ENCODE assay signal across 8 mouse cellular contexts in genomic region chr9:78527301-78527761, GRCm38 (mm10). TPM values are rescaled to one million over a fixed set of nuclear protein-coding genes. Genes with fewer than 3 reads are reported as not detected.
DNase-seq lines count a peak whose midpoint lies in the region; ATAC-seq and TF ChIP-seq lines count a peak whose summit lies in the region.

No protein-coding gene starts in this region.

- under 1% methylated on average over 24 of the region's 24 CpGs for WGBS in heart, embryonic 14.5 days
- 0% methylated on average over 24 of the region's 24 CpGs for WGBS in liver, postnatal 0 days (ENCODE audit: insufficient replicate concordance)
- WGBS in neural tube, embryonic 13.5 days = 1% methylated on average over 24 of the region's 24 CpGs

- peak overlapping the region; percentile 82 for H3K27ac ChIP-seq in brown adipose tissue, adult 24 weeks (replicated peaks; ENCODE audit: low read depth, low read length)
- peak overlapping the region; percentile 81 to 90 for H3K27ac ChIP-seq in heart, embryonic 14.5 days (replicated peaks in 1 of 2; ENCODE audit: control insufficient read depth in 1 of 2, insufficient read depth in 1 of 2, low read depth in 2 of 2, low read length in 2 of 2)
- peak overlapping the region; percentile 88 for H3K27ac ChIP-seq in liver, postnatal 0 days (ENCODE audit: low read depth)
- H3K27ac ChIP-seq in neural tube, embryonic 13.5 days (replicated peaks) = peak overlapping the region; percentile 83

- peaks cover 11% of the 10 kb centered on the region for H3K4me1 ChIP-seq in brown adipose tissue, adult 24 weeks (ENCODE audit: control insufficient read depth, insufficient read depth, insufficient read length, low read length)
- H3K4me1 ChIP-seq in heart, embryonic 14.5 days (ENCODE audit: control insufficient read depth in 2 of 2, insufficient read depth in 2 of 2, low read length in 2 of 2) = peaks cover 2 to 13% of the 10 kb centered on the region in 2 experiments
- H3K4me1 ChIP-seq in liver, postnatal 0 days (ENCODE audit: insufficient read depth) = peaks cover 23% of the 10 kb centered on the region
- H3K4me1 ChIP-seq in neural tube, embryonic 13.5 days (replicated peaks) = peaks cover 4% of the 10 kb centered on the region

- peak; percentile 88 for DNase-seq in CD4-positive, CD25-positive, alpha-beta regulatory T cell, adult 2 months (ENCODE audit: low read depth, low spot score)
- peak; percentile 88 for DNase-seq in kidney, postnatal 14 days
- peak; percentile 87 for DNase-seq in liver, postnatal 0 days
- peak; percentile 77 for DNase-seq in telencephalon, adult 2 months (ENCODE audit: low read depth, low spot score)

- no peak for TF ChIP-seq EP300 in liver, postnatal 0 days (IDR thresholded peaks at IDR 0.05; ENCODE audit: low read depth)

- peak overlapping the region; percentile 75 for H3K9ac ChIP-seq in heart, embryonic 14.5 days (ENCODE audit: low read length)
- peak overlapping the region; percentile 69 for H3K9ac ChIP-seq in liver, postnatal 0 days (replicated peaks)
- H3K9ac ChIP-seq in neural tube, embryonic 13.5 days = peak overlapping the region; percentile 73

- peak overlapping the region; percentile 94 for H3K4me2 ChIP-seq in heart, embryonic 14.5 days (ENCODE audit: low read length)
- H3K4me2 ChIP-seq in liver, postnatal 0 days (ENCODE audit: low read depth, low read length) = peak overlapping the region; percentile 99
- H3K4me2 ChIP-seq in neural tube, embryonic 13.5 days = peak overlapping the region; percentile 81

- peak; percentile 83 for TF ChIP-seq CTCF in liver, postnatal 0 days (IDR thresholded peaks at IDR 0.05; ENCODE audit: low read depth)

- peak; percentile 90 for ATAC-seq in erythroid progenitor cell, adult 5-6 weeks (replicated peaks; ENCODE audit: low FRiP score, poor library complexity, severe bottlenecking)
- peak; percentile 83 for ATAC-seq in heart, embryonic 14.5 days (ENCODE audit: insufficient number of reproducible peaks, insufficient read depth, low FRiP score, low read depth)
- ATAC-seq in liver, postnatal 0 days = peak; percentile 83
- ATAC-seq in neural tube, embryonic 13.5 days (ENCODE audit: low read depth) = peak; percentile 87

- H3K4me3 ChIP-seq in brown adipose tissue, adult 24 weeks (ENCODE audit: insufficient read depth, low read depth, low read length) = peak overlapping the region; percentile 50
- H3K4me3 ChIP-seq in heart, embryonic 14.5 days (ENCODE audit: control insufficient read depth in 1 of 2, insufficient read depth in 1 of 2, low read depth in 1 of 2, low read length in 2 of 2) = peak overlapping the region; percentile 48 to 50
- peak overlapping the region; percentile 65 for H3K4me3 ChIP-seq in liver, postnatal 0 days (ENCODE audit: low read depth, low read length)
- H3K4me3 ChIP-seq in neural tube, embryonic 13.5 days = peak overlapping the region; percentile 50

- no peaks in the 10 kb centered on the region for H3K27me3 ChIP-seq in heart, embryonic 14.5 days (ENCODE audit: control insufficient read depth, insufficient read depth, low read length)
- no peaks in the 10 kb centered on the region for H3K27me3 ChIP-seq in liver, postnatal 0 days (ENCODE audit: insufficient read depth, low read length)
- H3K27me3 ChIP-seq in neural tube, embryonic 13.5 days = no peaks in the 10 kb centered on the region

- no peaks in the 10 kb centered on the region for H3K36me3 ChIP-seq in heart, embryonic 14.5 days (ENCODE audit: control insufficient read depth, insufficient read depth, low read length)
- no peaks in the 10 kb centered on the region for H3K36me3 ChIP-seq in liver, postnatal 0 days (replicated peaks; ENCODE audit: insufficient read depth, low read length)
- H3K36me3 ChIP-seq in neural tube, embryonic 13.5 days = no peaks in the 10 kb centered on the region

- no peaks in the 10 kb centered on the region for H3K9me3 ChIP-seq in heart, embryonic 14.5 days (ENCODE audit: control insufficient read depth, low read length)
- H3K9me3 ChIP-seq in liver, postnatal 0 days (ENCODE audit: low read length) = no peaks in the 10 kb centered on the region
- no peaks in the 10 kb centered on the region for H3K9me3 ChIP-seq in neural tube, embryonic 13.5 days

RNA-seq across cellular contexts. Expression of gene Eef1a1, which starts 38.4 kb away (rescaled TPM):
- 3,256 and 3,366 TPM in 2 replicates for polyA plus RNA-seq in brown adipose tissue, adult 24 weeks (2012; ENCODE audit: insufficient read depth, insufficient read length, missing spikeins)
- total RNA-seq in erythroid progenitor cell, adult 5-6 weeks (2015; ENCODE audit: low replicate concordance) = 4,196 and 4,552 TPM in 2 replicates
- total RNA-seq in erythroid progenitor cell, adult 5-6 weeks (2017; ENCODE audit: low replicate concordance) = 1,708 and 2,374 TPM in 2 replicates
- 3,749 and 4,011 TPM in 2 replicates for polyA plus RNA-seq in heart, embryonic 14.5 days (2014; fragmentation: Nextera tagmentation; extraction: Ambion mirVana)
- 1,946 and 1,972 TPM in 2 replicates for polyA plus RNA-seq in liver, postnatal 0 days (2015; fragmentation: Nextera tagmentation; extraction: Ambion mirVana)
- polyA plus RNA-seq in neural tube, embryonic 13.5 days (2015; fragmentation: Nextera tagmentation; extraction: Ambion mirVana) = 3,346 and 3,414 TPM in 2 replicates

Comparison
In these comparisons a context has a peak if more than half of its experiments do, and no peak if none do; other contexts are left out.
1. Peak in every context shown above with its lines: DNase-seq, ATAC-seq, H3K4me3 ChIP-seq and H3K27ac ChIP-seq.